Comparison of ENCODE assay signal across 8 mouse cellular contexts in the genomic region with DNA sequence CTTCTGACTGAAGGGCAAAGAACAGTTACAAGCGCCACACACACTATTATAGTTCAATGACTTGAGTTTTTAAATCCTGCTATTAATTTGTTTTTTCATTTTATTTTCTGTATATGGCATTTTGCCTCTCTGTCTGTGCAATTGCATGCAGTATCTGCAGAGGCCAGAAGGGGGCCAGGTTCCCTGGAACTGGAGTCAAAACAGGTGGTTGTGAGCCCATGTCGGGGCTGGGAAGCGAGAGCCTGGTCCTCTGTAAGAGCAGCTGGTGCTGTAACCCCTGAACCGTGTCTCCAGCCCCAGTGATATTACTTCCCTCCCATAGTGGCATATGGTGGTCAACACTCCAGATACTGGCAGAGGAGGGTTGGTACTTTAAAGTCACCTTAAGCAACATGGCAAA. TPM values are rescaled to one million over a fixed set of nuclear protein-coding genes. Genes with fewer than 3 reads are reported as not detected.
A peak's percentile ranks its signal among the peaks of the same experiment; 100 is the strongest.
DNase-seq lines count a peak whose midpoint lies in the region; ATAC-seq and TF ChIP-seq lines count a peak whose summit lies in the region.

No protein-coding gene starts in this region.

- no peaks in the 10 kb centered on the region for H3K27me3 ChIP-seq in G1E (ENCODE audit: insufficient read depth, low read length)
- H3K27me3 ChIP-seq in limb, embryonic 10.5 days (ENCODE audit: low read depth, poor library complexity, severe bottlenecking) = peaks cover 9% of the 10 kb centered on the region

- ATAC-seq in G1E (ENCODE audit: extremely low read depth, insufficient number of reproducible peaks, low FRiP score, poor library complexity, severe bottlenecking) = 0 out of 2 replicates have a peak, but pooled peaks have one; percentile 40

- peak overlapping the region; percentile 22; the same call in 1 of the 2 replicates for H3K4me3 ChIP-seq in G1E (ENCODE audit: low read depth, low read length)
- H3K4me3 ChIP-seq in limb, embryonic 10.5 days = no peak overlapping the region

- peak; percentile 56 for TF ChIP-seq CTCF in G1E (IDR thresholded peaks at IDR 0.05; ENCODE audit: low read depth, low read length)

- peaks cover 10% of the 10 kb centered on the region for H3K9me3 ChIP-seq in G1E (replicated peaks)
- H3K9me3 ChIP-seq in limb, embryonic 10.5 days (replicated peaks) = 0 out of 2 replicates have a peak, but pooled peaks cover 2% of the 10 kb centered on the region

- WGBS in limb, embryonic 10.5 days = 12% methylated on average over 4 of the region's 4 CpGs

- H3K4me1 ChIP-seq in G1E (ENCODE audit: insufficient read depth, low read depth, low read length) = peaks cover 62% of the 10 kb centered on the region
- H3K4me1 ChIP-seq in limb, embryonic 10.5 days = 0 out of 2 replicates have a peak, but pooled peaks cover 6% of the 10 kb centered on the region

- peaks cover 61% of the 10 kb centered on the region for H3K36me3 ChIP-seq in G1E (replicated peaks)
- no peaks in the 10 kb centered on the region for H3K36me3 ChIP-seq in limb, embryonic 10.5 days

- intact Hi-C loops in heart, postnatal 10 days (cut with DNase I) = loop anchor here (2.0 kb wide), 1 partner anchor 32 kb away; no protein-coding TSS in a partner anchor

- DNase-seq in left cerebral cortex, adult 18-20 months (ENCODE audit: low spot score in 2 of 2) = peak; percentile 45 to 66
- DNase-seq in left cerebral cortex, adult 8-10 months (ENCODE audit: low spot score in 2 of 2) = no peak
- peak; percentile 47 for DNase-seq in G1E (ENCODE audit: low spot score)
- peak; percentile 65 for DNase-seq in cerebellum, adult 9-10 months
- peak; percentile 66 to 84 for DNase-seq in heart, postnatal 10 days
- peak; percentile 81 for DNase-seq in limb, embryonic 10.5 days (ENCODE audit: low spot score)
- DNase-seq in naive thymus-derived CD4-positive, alpha-beta T cell, adult 2 months (ENCODE audit: low read depth) = peak; percentile 86
- DNase-seq in thymus, postnatal 36 days = peak; percentile 79 to 82

- no peak overlapping the region for H3K27ac ChIP-seq in limb, embryonic 10.5 days

RNA-seq across cellular contexts. Expression of a gene that starts 5.5 kb away (rescaled TPM):
- total RNA-seq in left cerebral cortex, adult 18-20 months (2021) = 1 to 10 TPM; 2.6 to 3.5 TPM
- 1 to 10 TPM; 3.4 to 6.1 (median 5.3) TPM for total RNA-seq in left cerebral cortex, adult 8-10 months (2022)
- total RNA-seq in G1E (2014; fragmentation: Nextera tagmentation) = 20.9 and 22.5 TPM in 2 replicates
- total RNA-seq in G1E (2017) = 20.1 and 21.5 TPM in 2 replicates
- polyA plus RNA-seq in G1E (2012) = 16.5 TPM in 2 replicates
- total RNA-seq in heart, postnatal 10 days (2021) = under 1 TPM; 0.60 to 0.74 TPM
- polyA plus RNA-seq in limb, embryonic 10.5 days (2016; fragmentation: Nextera tagmentation; extraction: Ambion mirVana) = 0.80 and 2.0 TPM in 2 replicates

RNA-seq across cellular contexts. Expression of a gene that starts 18.6 kb away (rescaled TPM):
- under 1 TPM; 0.58 to 0.82 TPM for total RNA-seq in left cerebral cortex, adult 18-20 months (2021)
- total RNA-seq in left cerebral cortex, adult 8-10 months (2022) = 1 to 10 TPM in 2 of 4 experiments, under 1 TPM in 2; 0.41 to 1.2 (median 0.89) TPM
- total RNA-seq in G1E (2014; fragmentation: Nextera tagmentation) (not detected in 2 replicates), G1E (2017) (1.6 and 1.9 TPM in 2 replicates)
- 0.75 and 1.00 TPM in 2 replicates for polyA plus RNA-seq in G1E (2012)
- total RNA-seq in heart, postnatal 10 days (2021) = under 1 TPM; 0.86 to 0.87 TPM
- 0.34 and 0.39 TPM in 2 replicates for polyA plus RNA-seq in limb, embryonic 10.5 days (2016; fragmentation: Nextera tagmentation; extraction: Ambion mirVana)

RNA-seq across cellular contexts. Expression of a gene that starts 22.4 kb away (rescaled TPM):
- total RNA-seq in left cerebral cortex, adult 18-20 months (2021) = 10 to 100 TPM; 68.1 to 85.1 TPM
- total RNA-seq in left cerebral cortex, adult 8-10 months (2022) = 10 to 100 TPM; 70.9 to 91.6 (median 73.7) TPM
- total RNA-seq in G1E (2014; fragmentation: Nextera tagmentation) (58.2 and 72.3 TPM in 2 replicates), G1E (2017) (35.5 and 50.1 TPM in 2 replicates)
- 154 and 179 TPM in 2 replicates for polyA plus RNA-seq in G1E (2012)
- 10 to 100 TPM; 64.0 to 65.0 TPM for total RNA-seq in heart, postnatal 10 days (2021)
- polyA plus RNA-seq in limb, embryonic 10.5 days (2016; fragmentation: Nextera tagmentation; extraction: Ambion mirVana) = 100 and 102 TPM in 2 replicates

RNA-seq across cellular contexts. Expression of a gene that starts 26.4 kb away (rescaled TPM):
- total RNA-seq in left cerebral cortex, adult 18-20 months (2021) = 100 to 1,000 TPM; 105 to 114 TPM
- 100 to 1,000 TPM in 3 of 4 experiments, 10 to 100 TPM in 1; 99.3 to 110 (median 101) TPM for total RNA-seq in left cerebral cortex, adult 8-10 months (2022)
- total RNA-seq in G1E (2014; fragmentation: Nextera tagmentation) (6.4 and 6.5 TPM in 2 replicates), G1E (2017) (8.4 and 9.7 TPM in 2 replicates)
- 13.0 and 14.0 TPM in 2 replicates for polyA plus RNA-seq in G1E (2012)
- total RNA-seq in heart, postnatal 10 days (2021) = 10 to 100 TPM; 59.2 to 60.6 TPM
- polyA plus RNA-seq in limb, embryonic 10.5 days (2016; fragmentation: Nextera tagmentation; extraction: Ambion mirVana) = 88.5 and 91.5 TPM in 2 replicates

RNA-seq across cellular contexts. Expression of a gene that starts 36.0 kb away (rescaled TPM):
- total RNA-seq in left cerebral cortex, adult 18-20 months (2021) = 100 to 1,000 TPM; 242 to 259 TPM
- total RNA-seq in left cerebral cortex, adult 8-10 months (2022) = 100 to 1,000 TPM; 229 to 265 (median 242) TPM
- total RNA-seq in G1E (2014; fragmentation: Nextera tagmentation) = not detected in 2 replicates
- total RNA-seq in G1E (2017) = 0.05 and 0.06 TPM in 2 replicates
- 0.05 and 0.09 TPM in 2 replicates for polyA plus RNA-seq in G1E (2012)
- under 1 TPM; 0.32 to 0.48 TPM for total RNA-seq in heart, postnatal 10 days (2021)
- polyA plus RNA-seq in limb, embryonic 10.5 days (2016; fragmentation: Nextera tagmentation; extraction: Ambion mirVana) = 0.24 and 0.48 TPM in 2 replicates

Comparison
In these comparisons a context has a peak if more than half of its experiments do, and no peak if none do; other contexts are left out.
1. DNase-seq: peak in left cerebral cortex, adult 18-20 months (2 of 2), G1E (single experiment), cerebellum, adult 9-10 months (single experiment), heart, postnatal 10 days (2 of 2), limb, embryonic 10.5 days (single experiment), naive thymus-derived CD4-positive, alpha-beta T cell, adult 2 months (single experiment) and thymus, postnatal 36 days (2 of 2); none in left cerebral cortex, adult 8-10 months (0 of 2).